Mouse (Mus musculus) liver, adult 2 months (tissue): ENCODE data around the gene Fam173a. TPM values are rescaled to one million over a fixed set of nuclear protein-coding genes. Genes with fewer than 3 reads are reported as not detected.

Experiments used
- DNase-seq: peaks from one replicate; pipeline ENCODE4 v3.0.0-alpha.2; 2011; ENCODE audit warnings: low read depth, low spot score; ENCODE audit errors: extremely low read depth
- H3K27ac ChIP-seq: fragments of 200-500 bp; replicated peaks from 2 replicates; pipeline ENCODE4 v1.5.1; 2012; ENCODE audit warnings: low read depth, mild to moderate bottlenecking, control low read depth, inconsistent platforms, low read length; ENCODE audit not compliant: insufficient read depth
- H3K27me3 ChIP-seq: fragments of 200-500 bp; 2 replicates; pipeline ENCODE4 v1.6.1; 2012; ENCODE audit warnings: mild to moderate bottlenecking, moderate library complexity, low read length, inconsistent platforms; ENCODE audit not compliant: control insufficient read depth, insufficient read depth
- H3K36me3 ChIP-seq: fragments of 200-500 bp; 2 replicates; pipeline ENCODE4 v1.6.1; 2012; ENCODE audit warnings: low read length, inconsistent platforms; ENCODE audit not compliant: control insufficient read depth, insufficient read depth
- H3K4me1 ChIP-seq: fragments of 200-500 bp; 2 replicates; pipeline ENCODE4 v1.6.1; 2011; ENCODE audit warnings: low read length; ENCODE audit not compliant: control insufficient read depth, insufficient read depth
- H3K4me3 ChIP-seq: fragments of 200-500 bp; 2 replicates; pipeline ENCODE4 v1.5.1; 2011; ENCODE audit warnings: low read depth, mild to moderate bottlenecking, control low read depth, low read length, moderate library complexity; ENCODE audit not compliant: insufficient read depth
- H3K79me2 ChIP-seq: fragments of 200-500 bp; 2 replicates; pipeline ENCODE4 v1.6.1; 2012; ENCODE audit warnings: inconsistent platforms, mild to moderate bottlenecking, low read length, moderate library complexity; ENCODE audit not compliant: control insufficient read depth, insufficient read depth
- H3K9ac ChIP-seq: fragments of 200-500 bp; 2 replicates; pipeline ENCODE4 v1.6.1; 2012; ENCODE audit warnings: low read depth, mild to moderate bottlenecking, control low read depth, inconsistent platforms, low read length
- CTCF ChIP-seq: fragments of 200-500 bp; IDR thresholded peaks from 2 replicates; pipeline ENCODE4 v1.5.1; 2011; ENCODE audit warnings: low read depth, low read length, control low read depth
- POLR2A ChIP-seq: fragments of 200-500 bp; IDR thresholded peaks from 2 replicates; pipeline ENCODE4 v1.6.1; 2011; ENCODE audit warnings: low read length, control low read depth; ENCODE audit not compliant: insufficient read depth; ENCODE audit errors: extremely low read depth
- WGBS: fragments of 180-500 bp; shearing (Covaris S2); methylation state at CpG from one replicate; pipeline ENCODE4 v1.1.7; 2018; 5-methylcytosine and 5-hydroxymethylcytosine counted together
- polyA plus RNA-seq: library from polyadenylated mRNA; depleted of rRNA; stranded (reverse); fragments of >200 nt; gene quantifications from 2 replicates; pipeline ENCODE4 v1.2.3, GENCODE M21; 2012
- total RNA-seq: library from RNA; depleted of rRNA; stranded (reverse); fragments of >200 nt; gene quantifications from 2 replicates; pipeline ENCODE4 v1.2.3, GENCODE M21; 2014

Fam173a gene
- total and polyA plus RNA-seq, 2 experiments, result 69.3 to 106 TPM

GRCm38 (mm10) chr17:25818851-25819780, 26.4 kb upstream of the Fam173a start:
- TF ChIP-seq POLR2A (no peak), CTCF (no peak)
- peaks cover 2% of the 10 kb centered on the region for H3K4me1 ChIP-seq
- no peaks in the 10 kb centered on the region for H3K36me3 ChIP-seq
- peaks cover 12% of the 10 kb centered on the region for H3K27me3 ChIP-seq
- WGBS, result 8% methylated on average over 46 of the region's 46 CpGs
- DNase-seq, result peak; percentile 38
- peaks cover 5% of the 10 kb centered on the region for H3K79me2 ChIP-seq
- H3K27ac ChIP-seq, result no peak overlapping the region
- no peak overlapping the region for H3K9ac ChIP-seq
- H3K4me3 ChIP-seq, result no peak overlapping the region

GRCm38 (mm10) chr17:25817662-25818061, 25.0 kb upstream of the Fam173a start:
- no peak for DNase-seq
- no peaks in the 10 kb centered on the region for H3K4me1 ChIP-seq
- peaks cover 12% of the 10 kb centered on the region for H3K27me3 ChIP-seq
- no peak for TF ChIP-seq CTCF
- H3K79me2 ChIP-seq, result no peaks in the 10 kb centered on the region
- H3K27ac ChIP-seq, result no peak overlapping the region
- no peaks in the 10 kb centered on the region for H3K36me3 ChIP-seq
- H3K4me3 ChIP-seq, result no peak overlapping the region
- H3K9ac ChIP-seq, result no peak overlapping the region
- 77% methylated on average over 11 of the region's 11 CpGs for WGBS

GRCm38 (mm10) chr17:25813471-25813870, 20.8 kb upstream of the Fam173a start:
- Histone ChIP-seq H3K4me3 (no peak overlapping the region), H3K27ac (no peak overlapping the region), H3K79me2 (no peaks in the 10 kb centered on the region), H3K36me3 (no peaks in the 10 kb centered on the region), H3K27me3 (peaks cover 14% of the 10 kb centered on the region), H3K9ac (no peak overlapping the region), H3K4me1 (peaks cover 3% of the 10 kb centered on the region; the same call in 1 of the 2 replicates)
- whole genome bisulfite sequencing, result 4% methylated on average over 20 of the region's 20 CpGs
- TF ChIP-seq POLR2A (no peak), CTCF (peak; percentile 77)
- DNase-seq, result no peak

- no peaks in the 10 kb centered on the region for H3K36me3 ChIP-seq
- DNase-seq, result no peak
- H3K9ac ChIP-seq, result no peak overlapping the region
- no peak overlapping the region for H3K27ac ChIP-seq
- peaks cover 13% of the 10 kb centered on the region for H3K27me3 ChIP-seq
- TF ChIP-seq CTCF (no peak), POLR2A (no peak)
- no peaks in the 10 kb centered on the region for H3K79me2 ChIP-seq
- WGBS, result 49% methylated on average over 4 of the region's 4 CpGs
- no peak overlapping the region for H3K4me3 ChIP-seq
- H3K4me1 ChIP-seq, result peaks cover 3% of the 10 kb centered on the region; the same call in 1 of the 2 replicates
Measured at GRCm38 (mm10) chr17:25810890-25811289, 18.2 kb upstream of the Fam173a start.

GRCm38 (mm10) chr17:25809606-25810340, 17.1 kb upstream of the Fam173a start:
- no peak for DNase-seq
- 27% methylated on average over 24 of the region's 25 CpGs for WGBS
- peak overlapping the region; percentile 45 for H3K9ac ChIP-seq
- H3K4me3 ChIP-seq, result peak overlapping the region; percentile 52; the same call in 1 of the 2 replicates
- no peaks in the 10 kb centered on the region for H3K79me2 ChIP-seq
- no peak overlapping the region for H3K27ac ChIP-seq
- no peaks in the 10 kb centered on the region for H3K36me3 ChIP-seq
- TF ChIP-seq POLR2A, result no peak
- TF ChIP-seq CTCF, result no peak
- peaks cover 3% of the 10 kb centered on the region; the same call in 1 of the 2 replicates for H3K4me1 ChIP-seq
- peaks cover 13% of the 10 kb centered on the region for H3K27me3 ChIP-seq
